Mouse (Mus musculus): ENCODE results near the gene Wsb2. TPM values are rescaled to one million over a fixed set of nuclear protein-coding genes. Genes with fewer than 3 reads are reported as not detected.
"Not testable (repeated sequence)": the region's sequence is repeated elsewhere in the genome, so short reads cannot be mapped to it uniquely, and the experiment has no call there.

Gene Wsb2
- total RNA-seq (2022) = 100 to 1,000 TPM; 263 to 297 (median 279) TPM

DNA sequence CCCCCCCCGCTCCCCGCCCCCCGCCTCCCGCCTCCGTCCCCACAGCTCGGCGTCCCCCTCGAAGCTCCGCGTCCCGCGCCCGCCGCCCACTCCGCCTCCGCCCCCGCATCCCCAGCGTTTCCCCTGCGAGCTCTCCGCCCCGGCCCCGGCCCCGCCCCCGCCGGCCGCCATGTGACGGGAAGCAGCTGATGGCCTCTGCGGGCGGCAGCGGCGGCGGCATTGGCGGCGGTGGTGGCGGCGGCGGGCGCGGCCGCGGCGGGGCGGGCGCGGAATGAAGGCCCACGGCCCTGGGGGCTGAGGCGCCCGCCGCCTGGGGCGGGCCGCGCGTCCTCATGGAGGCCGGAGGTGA is at the start of gene Wsb2:
Wsb2 (plus strand) TSS at position 176 of the 349 bp plus-strand sequence.
- peak in 1 of 2 experiments; percentile 69 for DNase-seq (ENCODE audit: low spot score in 2 of 2)

GRCm38 (mm10) chr5:117307699-117308098 is 49.4 kb upstream of the Wsb2 start:
- DNase-seq (ENCODE audit: low spot score in 2 of 2) = no peak

- DNase-seq (ENCODE audit: low spot score in 2 of 2) = no peak
These were observed 43.7 kb upstream of the Wsb2 start for GRCm38 (mm10) chr5:117313420-117313819.

GRCm38 (mm10) chr5:117313909-117314308 is 43.2 kb upstream of the Wsb2 start:
- DNase-seq (ENCODE audit: low spot score in 2 of 2) = no peak

DNA sequence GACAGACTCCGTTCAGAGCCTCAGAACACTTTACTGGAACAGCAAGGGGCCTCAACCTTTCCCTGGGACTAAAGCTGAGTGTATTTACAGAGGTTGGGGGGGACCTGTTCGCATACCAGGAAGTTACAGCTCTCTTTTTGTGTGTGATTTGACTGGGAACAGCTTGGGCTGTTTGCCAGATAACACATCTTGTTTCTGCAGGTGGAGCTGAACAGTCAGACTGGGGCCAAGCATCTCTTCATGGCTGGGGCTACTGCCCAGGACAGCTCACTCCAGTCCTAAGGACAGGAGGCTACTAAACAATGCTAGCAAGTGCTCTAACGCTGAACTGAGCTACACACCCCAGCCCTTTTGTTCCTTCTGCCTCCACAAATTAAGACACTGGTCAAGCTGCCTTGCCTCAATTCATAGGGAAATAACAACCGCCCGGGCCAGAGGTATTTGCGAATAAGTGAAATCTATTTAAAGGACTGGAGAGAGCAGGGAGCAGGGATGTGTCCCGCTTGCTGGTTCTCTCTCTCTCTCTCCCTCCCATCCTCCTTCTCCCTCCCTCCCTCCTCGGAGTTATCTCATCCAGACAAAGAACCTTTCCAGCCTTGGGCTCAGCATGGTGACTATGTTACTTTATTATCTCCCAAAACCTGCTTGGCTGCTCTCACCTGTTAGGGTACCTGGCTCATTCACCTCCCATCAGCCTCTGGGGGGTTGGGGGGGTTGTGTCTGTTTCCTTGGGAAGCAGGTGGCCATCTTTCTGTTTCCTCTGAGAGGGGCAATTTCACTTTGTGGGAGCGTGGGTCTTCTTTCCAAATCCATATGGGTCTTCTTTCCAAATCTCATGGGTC is 42.3 kb upstream of the Wsb2 start:
- DNase-seq (ENCODE audit: low spot score in 2 of 2) = no peak

- peak; percentile 18 to 22 for DNase-seq (ENCODE audit: low spot score in 2 of 2)
These were observed 38.1 kb upstream of the Wsb2 start, which contains the start of gene Vsig10 for GRCm38 (mm10) chr5:117318741-117319629. Vsig10 (plus strand) TSS chr5:117319083.

GRCm38 (mm10) chr5:117323751-117324150 is 33.4 kb upstream of the Wsb2 start:
- no peak for DNase-seq (ENCODE audit: low spot score in 2 of 2)

- no peak for DNase-seq (ENCODE audit: low spot score in 2 of 2)
These were observed 30.7 kb upstream of the Wsb2 start for GRCm38 (mm10) chr5:117326408-117326807.

- DNase-seq (ENCODE audit: low spot score in 2 of 2) = no peak
These were observed 26.6 kb upstream of the Wsb2 start for GRCm38 (mm10) chr5:117330457-117330856.

DNA sequence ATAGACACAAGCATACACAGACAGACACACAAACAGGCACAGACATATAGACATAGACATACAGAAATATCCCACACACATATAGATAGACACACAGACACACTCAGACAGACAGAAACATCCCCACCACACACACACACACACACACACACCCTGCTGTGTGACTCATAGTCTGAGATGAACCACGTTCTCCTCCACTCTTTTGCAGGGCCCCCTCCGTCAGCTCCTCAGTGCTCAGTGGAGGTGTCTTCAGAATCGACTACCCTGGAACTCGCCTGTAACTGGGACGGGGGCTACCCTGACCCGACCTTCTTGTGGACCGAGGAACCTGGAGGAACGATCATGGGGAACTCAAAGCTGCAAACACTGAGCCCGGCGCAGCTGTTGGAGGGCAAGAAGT is 19.1 kb upstream of the Wsb2 start:
- no peak for DNase-seq (ENCODE audit: low spot score in 2 of 2)

- DNase-seq (ENCODE audit: low spot score in 2 of 2) = no peak
These were observed 18.6 kb upstream of the Wsb2 start for GRCm38 (mm10) chr5:117338503-117338902.

DNA sequence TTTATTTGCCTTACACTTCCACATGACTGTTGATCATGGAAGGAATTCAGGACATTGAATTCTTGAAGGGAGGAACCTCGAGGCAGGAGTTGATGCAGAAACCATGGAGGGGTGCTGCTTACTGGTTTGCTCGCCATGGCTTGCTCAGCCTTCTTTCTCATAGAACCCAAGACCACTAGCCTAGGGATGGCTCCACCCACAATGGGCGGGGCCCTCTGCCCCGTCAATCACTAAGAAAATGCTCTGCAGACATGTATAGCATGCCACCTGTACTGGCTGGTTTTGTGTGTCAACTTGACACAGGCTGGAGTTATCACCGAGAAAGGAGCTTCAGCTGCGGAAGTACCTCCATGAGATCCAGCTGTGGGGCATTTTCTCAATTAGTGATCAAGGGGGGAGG is 17.0 kb upstream of the Wsb2 start:
- no peak for DNase-seq (ENCODE audit: low spot score in 2 of 2)

DNA sequence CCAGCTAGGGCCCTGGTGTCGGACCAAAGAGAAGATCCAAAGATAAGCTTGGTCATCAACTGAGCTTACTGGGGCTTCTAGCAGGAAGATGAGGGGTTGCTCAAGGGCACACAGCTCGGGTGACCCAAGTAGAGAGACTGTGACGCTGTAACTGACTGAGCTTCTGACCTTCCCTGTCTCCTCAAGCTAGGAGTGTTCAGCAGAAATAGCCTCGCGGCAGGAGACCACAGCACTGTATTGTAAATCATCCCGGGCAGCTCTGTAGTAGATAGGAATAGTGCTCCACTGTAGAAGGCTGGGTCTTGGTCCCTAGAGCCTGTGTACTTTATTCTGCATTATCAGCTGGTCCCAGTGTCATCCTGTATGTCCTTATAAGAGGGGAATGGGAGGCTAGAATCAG is 15.2 kb upstream of the Wsb2 start:
- no peak for DNase-seq (ENCODE audit: low spot score in 2 of 2)

- DNase-seq (ENCODE audit: low spot score in 2 of 2) = not testable (repeated sequence)
These were observed 12.6 kb upstream of the Wsb2 start for GRCm38 (mm10) chr5:117344496-117344895.

DNA sequence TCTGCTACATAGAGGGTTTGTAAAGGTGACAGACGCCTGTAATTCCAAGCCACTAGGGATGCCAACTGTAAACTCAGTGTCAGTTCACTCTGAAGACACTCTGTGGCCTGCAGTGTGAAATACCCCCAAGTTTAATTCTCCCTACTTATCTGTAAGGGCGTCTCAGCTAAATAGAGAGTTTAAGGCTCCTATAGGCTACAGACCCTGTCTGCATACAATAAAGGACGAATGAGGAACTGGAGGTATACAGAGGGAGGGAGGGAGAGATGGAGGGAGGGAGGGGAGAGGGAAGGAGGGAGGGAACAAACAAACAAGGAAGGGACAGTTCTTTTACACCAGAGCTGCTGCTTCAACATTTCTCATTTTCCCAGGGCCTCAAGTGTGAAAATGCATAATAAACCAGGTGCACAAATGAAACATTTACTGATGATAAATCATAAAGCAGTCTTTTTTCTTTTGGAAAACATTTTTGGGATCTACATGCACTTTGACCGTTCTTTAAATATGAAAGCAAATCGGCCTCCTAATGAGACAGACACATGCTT is 11.6 kb upstream of the Wsb2 start:
- no peak for DNase-seq (ENCODE audit: low spot score in 2 of 2)

DNA sequence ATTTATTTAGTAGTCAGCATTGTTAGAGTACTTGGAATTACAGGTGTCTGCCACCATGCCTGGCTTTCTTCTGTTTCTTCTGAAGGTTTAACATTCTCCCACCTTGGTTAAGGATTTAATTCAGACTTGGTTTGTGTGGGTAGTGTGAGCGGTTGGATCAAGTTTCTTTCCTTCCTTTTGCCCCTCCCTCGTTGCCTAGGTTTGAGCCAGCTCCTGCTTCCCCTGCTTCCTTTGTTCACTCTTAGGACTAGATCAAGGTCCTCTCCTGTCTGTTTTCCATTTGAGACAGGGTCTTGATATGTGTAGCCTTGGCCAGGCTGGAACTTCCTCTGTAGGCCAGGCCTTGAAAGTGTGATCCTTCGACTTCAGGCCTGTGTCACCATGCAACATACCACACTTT is 10.8 kb upstream of the Wsb2 start:
- no peak for DNase-seq (ENCODE audit: low spot score in 2 of 2)

GRCm38 (mm10) chr5:117347011-117347410 is 10.1 kb upstream of the Wsb2 start:
- no peak for DNase-seq (ENCODE audit: low spot score in 2 of 2)

DNA sequence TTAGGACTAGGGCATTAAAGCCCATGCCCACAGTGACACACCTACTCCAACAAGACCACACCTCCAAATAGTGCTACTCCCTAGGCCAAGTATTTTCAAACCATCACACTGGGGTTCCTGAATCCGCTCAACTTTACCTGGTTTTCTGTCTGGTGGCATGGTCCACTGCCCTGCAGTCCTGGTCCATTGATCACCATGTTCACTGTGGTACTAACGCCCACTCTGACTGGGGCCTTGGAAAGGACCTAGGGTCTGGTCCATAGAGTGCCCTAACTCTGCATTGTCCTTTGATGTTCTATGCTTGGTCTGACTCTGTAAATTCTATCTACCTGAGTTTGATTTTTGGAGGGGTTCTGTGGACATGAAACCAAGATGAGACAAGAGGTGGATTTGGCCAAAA is 9.3 kb upstream of the Wsb2 start:
- no peak for DNase-seq (ENCODE audit: low spot score in 2 of 2)

- peak in 1 of 2 experiments; percentile 47 for DNase-seq (ENCODE audit: low spot score in 2 of 2)
These were observed 8.8 kb upstream of the Wsb2 start for GRCm38 (mm10) chr5:117348279-117348678.

- DNase-seq (ENCODE audit: low spot score in 2 of 2) = no peak
These were observed 3.0 kb upstream of the Wsb2 start for GRCm38 (mm10) chr5:117354121-117354520.

DNA sequence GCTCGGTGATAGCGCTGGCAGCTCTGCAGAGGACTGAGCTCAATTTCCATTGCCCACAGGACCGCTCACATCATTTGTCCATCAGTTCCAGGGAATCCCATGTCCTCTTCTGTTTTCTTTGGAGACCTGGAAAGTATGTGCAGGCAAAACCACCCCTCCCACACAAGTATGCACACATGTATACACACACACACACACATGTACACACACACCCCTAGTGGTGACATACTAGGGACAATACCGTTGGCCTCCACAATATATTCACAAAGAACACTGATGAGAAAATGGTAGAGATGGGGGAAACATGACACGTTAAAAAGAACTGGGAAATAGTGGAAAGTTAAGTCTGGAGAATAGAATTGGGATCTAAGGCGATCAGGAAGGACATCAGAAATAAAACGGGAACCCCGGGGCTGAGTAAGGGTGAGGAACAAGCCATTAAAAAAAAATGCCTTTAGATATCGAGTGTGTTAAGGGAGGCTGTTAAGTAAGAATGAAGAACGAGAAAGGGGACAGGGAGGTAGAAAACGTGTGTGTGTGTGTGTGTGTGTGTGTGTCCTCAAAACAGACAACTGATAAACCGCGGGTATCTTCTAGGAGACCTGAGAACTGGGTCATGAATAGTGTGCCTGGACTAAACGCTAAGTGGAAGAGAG is 1.3 kb upstream of the Wsb2 start:
- no peak for DNase-seq (ENCODE audit: low spot score in 2 of 2)
